Mouse (Mus musculus) gastrocnemius, adult 18-20 months (tissue): ENCODE data around the gene Klhl31. TPM values are rescaled to one million over a fixed set of nuclear protein-coding genes. Genes with fewer than 3 reads are reported as not detected.
A peak's percentile ranks its signal among the peaks of the same experiment; 100 is the strongest.

Experiments
- DNase-seq: peaks from one replicate; pipeline ENCODE4 v3.0.0; 2021; ENCODE audit warnings: low spot score
- long read RNA-seq, 2 experiments: library from polyadenylated mRNA; stranded (forward); transcript quantifications; one replicate each; pipeline ENCODE4 v2.0.0; 2021
- total RNA-seq, 2 experiments: library from RNA; stranded (reverse); gene quantifications; 2 replicates each; pipeline ENCODE4 v1.2.3; 2021

Klhl31 gene
- total RNA-seq = 100 to 1,000 TPM; 577 to 615 TPM
- long read RNA-seq, experiment 1, full-length matches to known transcripts = 72 of 205 reads
- long read RNA-seq, experiment 1, partial matches to known transcripts = 129 of 205 reads
- long read RNA-seq, experiment 1, other reads (novel, unspliced or antisense) = 4 of 205 reads
- long read RNA-seq, experiment 2, full-length matches to known transcripts = 51 of 129 reads
- long read RNA-seq, experiment 2, partial matches to known transcripts = 77 of 129 reads
- long read RNA-seq, experiment 2, other reads (novel, unspliced or antisense) = 1 of 129 reads

- peak; percentile 76 for DNase-seq
Measured at GRCm38 (mm10) chr9:77636450-77636951, at the start of gene Klhl31. Gene Klhl31, plus strand, starts transcription at chr9:77636500.

GRCm38 (mm10) chr9:77586806-77587591 lies 49.3 kb upstream of the Klhl31 start:
- DNase-seq = no peak

- DNase-seq = no peak
Measured at GRCm38 (mm10) chr9:77587616-77588015, 48.7 kb upstream of the Klhl31 start.

GRCm38 (mm10) chr9:77589496-77589895 lies 46.8 kb upstream of the Klhl31 start:
- no peak for DNase-seq

GRCm38 (mm10) chr9:77592423-77592822 lies 43.9 kb upstream of the Klhl31 start:
- no peak for DNase-seq

- DNase-seq = no peak
Measured at GRCm38 (mm10) chr9:77595006-77595626, 41.2 kb upstream of the Klhl31 start.

- peak; percentile 84 for DNase-seq
Measured at GRCm38 (mm10) chr9:77596355-77596754, 39.9 kb upstream of the Klhl31 start.

GRCm38 (mm10) chr9:77598560-77598959 lies 37.7 kb upstream of the Klhl31 start:
- no peak for DNase-seq

- DNase-seq = no peak
Measured at GRCm38 (mm10) chr9:77602302-77603266, 33.7 kb upstream of the Klhl31 start.

- DNase-seq = no peak
Measured at GRCm38 (mm10) chr9:77603965-77604509, 32.3 kb upstream of the Klhl31 start.

GRCm38 (mm10) chr9:77607295-77607694 lies 29.0 kb upstream of the Klhl31 start:
- DNase-seq = no peak

- DNase-seq = no peak
Measured at GRCm38 (mm10) chr9:77607840-77608239, 28.5 kb upstream of the Klhl31 start.

GRCm38 (mm10) chr9:77610811-77611210 lies 25.5 kb upstream of the Klhl31 start:
- peak; percentile 39 for DNase-seq

- DNase-seq = no peak
Measured at GRCm38 (mm10) chr9:77612349-77612748, 24.0 kb upstream of the Klhl31 start.

GRCm38 (mm10) chr9:77615868-77616267 lies 20.4 kb upstream of the Klhl31 start:
- DNase-seq = no peak

GRCm38 (mm10) chr9:77616796-77617195 lies 19.5 kb upstream of the Klhl31 start:
- DNase-seq = no peak

- no peak for DNase-seq
Measured at GRCm38 (mm10) chr9:77617751-77618150, 18.5 kb upstream of the Klhl31 start.

GRCm38 (mm10) chr9:77618392-77618791 lies 17.9 kb upstream of the Klhl31 start:
- peak; percentile 55 for DNase-seq

GRCm38 (mm10) chr9:77620077-77620476 lies 16.2 kb upstream of the Klhl31 start:
- DNase-seq = no peak

GRCm38 (mm10) chr9:77620482-77620881 lies 15.8 kb upstream of the Klhl31 start:
- no peak for DNase-seq

GRCm38 (mm10) chr9:77622874-77623273 lies 13.4 kb upstream of the Klhl31 start:
- no peak for DNase-seq
